Mouse (Mus musculus) CH12.LX (cell line): ENCODE measurements around the gene Olfr332. TPM values are rescaled to one million over a fixed set of nuclear protein-coding genes. Genes with fewer than 3 reads are reported as not detected.

Experiments used
- DNase-seq: peaks from one replicate; pipeline ENCODE4 v3.0.0-alpha.2; 2013; ENCODE audit errors: extremely low read depth
- H3K27ac ChIP-seq: 2 replicates; pipeline ENCODE4 v1.5.1; 2012; ENCODE audit warnings: low read depth, mild to moderate bottlenecking, control low read depth, moderate library complexity; ENCODE audit not compliant: insufficient read depth
- H3K27me3 ChIP-seq: replicated peaks from 2 replicates; pipeline ENCODE3; 2012; ENCODE audit warnings: inconsistent platforms
- H3K36me3 ChIP-seq, 2 experiments: replicated peaks in 1 of 2; 2 replicates each; pipeline versions ENCODE3 to v1.6.1; 2012; ENCODE audit warnings: inconsistent platforms in 1 of 2, low read length in 1 of 2, mild to moderate bottlenecking in 1 of 2, mixed read lengths in 1 of 2, moderate library complexity in 1 of 2; ENCODE audit not compliant: control insufficient read depth in 1 of 2, insufficient read depth in 1 of 2
- H3K4me1 ChIP-seq, 2 experiments: 2 replicates each; pipeline ENCODE4 v1.6.1; 2012; ENCODE audit warnings: inconsistent platforms in 1 of 2, moderate library complexity in 1 of 2; ENCODE audit not compliant: insufficient read depth in 2 of 2, control insufficient read depth in 1 of 2
- H3K4me2 ChIP-seq: 2 replicates; pipeline ENCODE4 v1.6.1; 2012; ENCODE audit warnings: low read depth, mild to moderate bottlenecking, control low read depth; ENCODE audit not compliant: poor library complexity, insufficient read depth, severe bottlenecking
- H3K4me3 ChIP-seq, 3 experiments: fragments of 150-350 bp in 1 of 3; sonication (generic) in 1 of 3; replicated peaks in 1 of 3; 2 replicates each; pipeline versions ENCODE3 to v1.5.1; 2011 to 2012; ENCODE audit warnings: low read depth in 2 of 3, low read length in 2 of 3, mild to moderate bottlenecking in 2 of 3, moderate library complexity in 2 of 3, control low read depth in 1 of 3, improper control_type of control experiment in 1 of 3, inconsistent platforms in 1 of 3, mixed read lengths in 1 of 3; ENCODE audit not compliant: poor library complexity in 1 of 3
- H3K79me2 ChIP-seq: replicated peaks from 2 replicates; pipeline ENCODE4 v1.6.1; 2012; ENCODE audit warnings: mild to moderate bottlenecking, moderate library complexity; ENCODE audit not compliant: control insufficient read depth, poor library complexity, insufficient read depth, severe bottlenecking; ENCODE audit errors: extremely low read depth
- H3K9ac ChIP-seq: 2 replicates; pipeline ENCODE4 v1.6.1; 2012; ENCODE audit warnings: low read depth, mild to moderate bottlenecking, control low read depth, moderate library complexity; ENCODE audit not compliant: insufficient read depth
- H3K9me3 ChIP-seq: replicated peaks from 2 replicates; pipeline ENCODE3; 2012; ENCODE audit warnings: low read length, inconsistent platforms, mixed read lengths
- E2F4 ChIP-seq: IDR thresholded peaks from 2 replicates; pipeline ENCODE4 v1.6.1; 2011; ENCODE audit warnings: low read depth, low read length, improper control_type of control experiment; ENCODE audit not compliant: insufficient replicate concordance
- ELF1 ChIP-seq: IDR thresholded peaks from 2 replicates; pipeline ENCODE4 v1.6.1; 2014; ENCODE audit warnings: low read depth, mild to moderate bottlenecking, inconsistent platforms, low read length, improper control_type of control experiment
- JUN ChIP-seq: IDR thresholded peaks from 2 replicates; pipeline ENCODE4 v1.6.1; 2011; ENCODE audit warnings: low read depth, mild to moderate bottlenecking, low read length, improper control_type of control experiment, moderate library complexity; ENCODE audit not compliant: insufficient read depth
- JUND ChIP-seq: conservative IDR thresholded peaks from 2 replicates; pipeline ENCODE4 v1.6.1; 2011; ENCODE audit warnings: low read depth, low read length, improper control_type of control experiment
- KAT2A ChIP-seq: IDR thresholded peaks from 2 replicates; pipeline ENCODE4 v1.6.1; 2012; ENCODE audit warnings: low read length, improper control_type of control experiment, inconsistent platforms; ENCODE audit not compliant: insufficient replicate concordance
- MEF2A ChIP-seq: IDR thresholded peaks from 2 replicates; pipeline ENCODE4 v1.6.1; 2014; ENCODE audit warnings: low read depth, mild to moderate bottlenecking, inconsistent platforms, low read length, improper control_type of control experiment, borderline replicate concordance
- NELFE ChIP-seq: IDR thresholded peaks from 2 replicates; pipeline ENCODE4 v1.6.1; 2011; ENCODE audit warnings: low read depth, low read length, improper control_type of control experiment
- NRF1 ChIP-seq: IDR thresholded peaks from 2 replicates; pipeline ENCODE4 v1.6.1; 2014; ENCODE audit warnings: low read depth, mild to moderate bottlenecking, inconsistent platforms, low read length, improper control_type of control experiment, moderate library complexity
- RAD21 ChIP-seq: IDR thresholded peaks from 2 replicates; pipeline ENCODE4 v1.6.1; 2011; ENCODE audit warnings: low read depth, mild to moderate bottlenecking, low read length, improper control_type of control experiment, moderate library complexity
- RCOR1 ChIP-seq: conservative IDR thresholded peaks from 2 replicates; pipeline ENCODE4 v1.6.1; 2012; ENCODE audit warnings: low read depth, mild to moderate bottlenecking, inconsistent platforms, low read length, improper control_type of control experiment
- SMC3 ChIP-seq: IDR thresholded peaks from 2 replicates; pipeline ENCODE4 v1.6.1; 2011; ENCODE audit warnings: low read depth, low read length, improper control_type of control experiment
- TBP ChIP-seq: conservative IDR thresholded peaks from 2 replicates; pipeline ENCODE4 v1.6.1; 2011; ENCODE audit warnings: low read depth, low read length, improper control_type of control experiment
- TCF12 ChIP-seq: IDR thresholded peaks from 2 replicates; pipeline ENCODE4 v1.6.1; 2014; ENCODE audit warnings: low read depth, mild to moderate bottlenecking, inconsistent platforms, low read length, improper control_type of control experiment
- UBTF ChIP-seq: IDR thresholded peaks from 2 replicates; pipeline ENCODE4 v1.6.1; 2012; ENCODE audit warnings: low read depth, mild to moderate bottlenecking, inconsistent platforms, low read length, improper control_type of control experiment, moderate library complexity
- USF1 ChIP-seq: IDR thresholded peaks from 2 replicates; pipeline ENCODE4 v1.6.1; 2014; ENCODE audit warnings: low read depth, mild to moderate bottlenecking, inconsistent platforms, low read length, improper control_type of control experiment
- USF2 ChIP-seq: conservative IDR thresholded peaks from 2 replicates; pipeline ENCODE4 v1.6.1; 2011; ENCODE audit warnings: low read depth, low read length, improper control_type of control experiment
- ZC3H11A ChIP-seq: IDR thresholded peaks from 2 replicates; pipeline ENCODE4 v1.6.1; 2012; ENCODE audit warnings: low read depth, mild to moderate bottlenecking, inconsistent platforms, low read length, improper control_type of control experiment
- ZKSCAN1 ChIP-seq: IDR thresholded peaks from 2 replicates; pipeline ENCODE4 v1.6.1; 2012; ENCODE audit warnings: low read depth, inconsistent platforms, low read length, improper control_type of control experiment, borderline replicate concordance
- ZMIZ1 ChIP-seq: IDR thresholded peaks from 2 replicates; pipeline ENCODE4 v1.6.1; 2012; ENCODE audit warnings: low read depth, mild to moderate bottlenecking, inconsistent platforms, low read length, improper control_type of control experiment
- dilution Hi-C: fragments of 300-500 bp; cut with MboI; formaldehyde crosslinking; loops from 2 replicates; pipeline ENCODE4 v1.14.3; 2020; ENCODE audit warnings: low sequenced_read_pairs; ENCODE audit not compliant: extremely low pct_unique_long_range_greater_than_20kb, extremely low pct_ligation_motif_present
- in situ Hi-C: fragments of 300-500 bp; cut with MboI; formaldehyde crosslinking; loops from 3 replicates; pipeline ENCODE4 v1.14.3; 2019; ENCODE audit warnings: low sequenced_read_pairs, low pct_ligation_motif_present, low pct_unique_long_range_greater_than_20kb, mixed read lengths
- polyA plus RNA-seq: library from polyadenylated mRNA; unstranded; fragments of >175 nt; gene quantifications from 2 replicates; pipeline ENCODE4 v1.2.1, GENCODE M21; 2012; ENCODE audit warnings: low read depth; ENCODE audit not compliant: insufficient read length
- total RNA-seq, 2 experiments: library from RNA; depleted of rRNA; stranded (reverse); fragments of 300-350 nt in 1 of 2; fragments of >200 nt in 1 of 2; gene quantifications; 2 replicates each; pipeline ENCODE4 v1.2.3; 2012 to 2014

The Olfr332 gene
- total and polyA plus RNA-seq, 3 experiments: not detected

DNA sequence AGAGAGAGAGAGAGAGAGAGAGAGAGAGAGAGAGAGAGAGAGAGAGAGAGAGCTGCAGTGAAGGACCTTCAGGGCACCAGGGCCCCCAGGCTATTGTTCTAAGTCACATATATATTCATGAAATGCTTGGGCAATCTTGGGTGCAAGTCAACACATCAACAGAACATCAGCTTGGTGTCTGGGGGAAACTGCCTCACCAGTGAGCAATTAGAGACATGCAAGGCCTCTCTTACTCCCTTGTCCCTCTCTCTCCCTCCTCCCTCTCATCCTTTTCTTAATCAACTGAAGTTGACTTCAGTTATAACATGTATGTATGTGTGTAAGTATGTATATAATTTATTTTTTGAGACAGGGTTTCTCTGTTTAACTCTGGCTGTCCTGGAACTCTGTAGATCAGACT, 30.2 kb downstream of the Olfr332 start, which contains the start of gene Olfr30:
Olfr30 (minus strand) TSS at position 101 of the 400 bp plus-strand sequence.
- no peak for DNase-seq
- no peaks in the 10 kb centered on the region for H3K4me1 ChIP-seq

DNA sequence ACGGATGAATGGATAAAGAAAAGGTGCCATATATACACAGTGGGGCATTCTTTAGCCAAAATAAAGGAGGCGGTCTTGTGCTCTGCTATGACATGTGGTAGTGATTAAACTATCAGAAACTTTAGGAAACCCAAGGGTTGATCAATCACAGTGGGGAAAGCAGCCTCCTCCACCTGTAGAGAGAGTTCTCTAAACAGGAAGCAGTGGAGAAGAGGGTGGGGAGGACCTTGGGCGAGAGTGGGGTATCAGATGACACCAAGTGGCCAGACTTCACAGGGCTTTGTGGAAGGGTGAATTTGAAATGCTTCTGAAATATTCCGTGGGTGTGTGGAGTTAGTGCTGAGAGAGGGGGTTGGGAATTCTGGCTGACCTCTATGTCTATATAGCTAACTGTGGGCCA, 38.8 kb downstream of the Olfr332 start:
- Histone ChIP-seq H3K36me3 (no peaks in the 10 kb centered on the region), H3K27ac (no peak overlapping the region), H3K4me1 (0 out of 4 replicates have a peak, but pooled peaks cover 0 to 4% of the 10 kb centered on the region in 2 experiments), H3K79me2 (no peaks in the 10 kb centered on the region), H3K9ac (no peak overlapping the region), H3K4me3 (no peak overlapping the region), H3K4me2 (no peak overlapping the region), H3K9me3 (peaks cover 9% of the 10 kb centered on the region), H3K27me3 (peaks cover 68% of the 10 kb centered on the region)
- in situ Hi-C loops: no loop called here
- DNase-seq: no peak
- TF ChIP-seq ZC3H11A (no peak), ZKSCAN1 (no peak), MEF2A (no peak), ZMIZ1 (no peak)
- dilution Hi-C loops: no loop called here

More for the DNA sequence above, 30.2 kb downstream of the Olfr332 start, which contains the start of gene Olfr30:
- Histone ChIP-seq H3K4me2 (no peak within 1 kb of the TSS), H3K9ac (no peak within 1 kb of the TSS), H3K27me3 (peaks cover 84% of the 10 kb centered on the region), H3K27ac (no peak within 1 kb of the TSS), H3K4me3 (no peak within 1 kb of the TSS), H3K36me3 (no peaks in the 10 kb centered on the region), H3K79me2 (no peaks in the 10 kb centered on the region), H3K9me3 (no peaks in the 10 kb centered on the region)
- dilution Hi-C loops (no loop called here), in situ Hi-C loops (no loop called here)
- TF ChIP-seq NRF1 (no peak), SMC3 (no peak), JUN (no peak), RAD21 (no peak), RCOR1 (no peak), ZMIZ1 (no peak), ELF1 (no peak)

DNA sequence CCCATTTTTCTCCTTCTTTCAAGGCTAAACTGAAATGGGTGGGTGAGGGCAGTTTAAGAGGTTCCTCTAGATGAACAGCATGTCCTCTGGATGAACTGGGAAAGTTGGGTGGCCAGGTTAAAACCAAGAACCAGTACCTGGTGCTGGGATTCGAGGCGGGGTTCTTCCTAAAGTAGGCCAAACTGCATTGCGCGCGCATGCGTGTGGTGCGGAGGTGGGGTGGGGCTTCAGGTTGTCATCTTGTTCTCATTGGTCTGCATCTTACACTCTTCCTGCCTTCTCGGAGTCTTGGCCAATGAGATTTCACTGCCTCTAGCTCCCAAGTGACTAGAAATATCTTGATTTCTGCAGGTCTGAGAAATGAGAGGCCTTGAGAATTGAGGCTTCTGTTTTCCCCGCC, 39.6 kb downstream of the Olfr332 start, which contains the start of gene Lypd9:
Lypd9 (minus strand) TSS at position 165 of the 400 bp plus-strand sequence.
- H3K9me3 ChIP-seq: peaks cover 12% of the 10 kb centered on the region
- H3K27me3 ChIP-seq: peaks cover 67% of the 10 kb centered on the region
- H3K4me2 ChIP-seq: no peak within 1 kb of the TSS
- in situ Hi-C loops: no loop called here
- no peak for DNase-seq
- TF ChIP-seq TCF12: no peak
- TF ChIP-seq TBP: no peak
- TF ChIP-seq RCOR1: no peak
- TF ChIP-seq USF2: no peak
- no peak for TF ChIP-seq NELFE
- TF ChIP-seq USF1: no peak
- TF ChIP-seq E2F4: no peak
- TF ChIP-seq JUND: no peak
- no peak for TF ChIP-seq UBTF
- no peak for TF ChIP-seq KAT2A
- no peak for TF ChIP-seq NRF1
- dilution Hi-C loops: no loop called here
- 0 out of 4 replicates have a peak, but pooled peaks cover 0 to 4% of the 10 kb centered on the region in 2 experiments for H3K4me1 ChIP-seq
- H3K9ac ChIP-seq: no peak within 1 kb of the TSS
- H3K4me3 ChIP-seq: no peak within 1 kb of the TSS
- H3K79me2 ChIP-seq: no peaks in the 10 kb centered on the region
- H3K27ac ChIP-seq: no peak within 1 kb of the TSS
- H3K36me3 ChIP-seq: no peaks in the 10 kb centered on the region
